Mouse (Mus musculus) thymus, postnatal 10 days (tissue): ENCODE data around the gene Mgat5.

Experiments used
- DNase-seq, 2 experiments: peaks; one replicate each; pipeline ENCODE4 v3.0.0; 2021; ENCODE audit warnings: low spot score in 2 of 2

The Mgat5 gene

GRCm38 (mm10) chr1:127383071-127383470 lies 178.3 kb downstream of the Mgat5 start:
- no peak for DNase-seq

GRCm38 (mm10) chr1:127387226-127387625 lies 182.4 kb downstream of the Mgat5 start:
- DNase-seq, result no peak

- DNase-seq, result no peak
Observed at GRCm38 (mm10) chr1:127387661-127388060, 182.8 kb downstream of the Mgat5 start.

DNA sequence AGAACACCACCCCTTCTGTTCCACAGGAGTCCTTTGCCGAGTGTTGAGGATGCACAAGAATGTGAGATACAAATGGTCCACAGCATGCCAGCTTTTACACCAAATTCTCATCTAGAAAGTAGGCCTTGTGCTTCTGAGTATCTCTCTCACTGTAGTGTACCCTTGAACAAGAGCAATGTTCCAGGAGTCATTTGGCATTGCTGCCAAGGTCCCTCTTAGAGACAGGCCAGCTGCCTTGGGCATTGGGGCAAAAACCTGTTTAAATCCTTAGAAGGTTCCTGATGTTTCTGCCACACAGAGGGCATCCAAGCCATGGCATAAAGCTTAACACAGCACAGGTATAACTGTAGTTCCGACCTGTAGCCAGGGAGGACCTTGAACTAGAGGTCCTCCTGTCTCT lies 189.9 kb downstream of the Mgat5 start:
- no peak for DNase-seq

DNA sequence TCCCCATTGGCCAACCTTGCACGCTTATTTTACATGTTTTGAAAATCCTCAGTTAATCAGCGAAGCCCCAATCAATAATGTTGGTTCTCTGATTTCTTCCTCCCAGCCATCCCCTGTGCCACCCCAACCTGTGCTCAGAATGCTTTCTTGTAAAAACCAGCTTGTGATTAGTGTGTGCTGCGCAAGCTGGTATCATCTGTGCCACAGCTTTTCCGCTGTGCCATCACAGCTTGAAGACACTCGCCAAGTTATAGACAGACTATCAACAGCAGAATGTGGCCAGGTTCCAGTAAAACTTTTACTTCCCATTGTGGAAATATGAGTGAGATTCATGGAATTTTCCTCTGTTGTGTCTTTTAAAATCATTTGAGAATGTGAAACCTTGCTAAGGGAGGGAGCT lies 190.9 kb downstream of the Mgat5 start:
- no peak for DNase-seq

DNA sequence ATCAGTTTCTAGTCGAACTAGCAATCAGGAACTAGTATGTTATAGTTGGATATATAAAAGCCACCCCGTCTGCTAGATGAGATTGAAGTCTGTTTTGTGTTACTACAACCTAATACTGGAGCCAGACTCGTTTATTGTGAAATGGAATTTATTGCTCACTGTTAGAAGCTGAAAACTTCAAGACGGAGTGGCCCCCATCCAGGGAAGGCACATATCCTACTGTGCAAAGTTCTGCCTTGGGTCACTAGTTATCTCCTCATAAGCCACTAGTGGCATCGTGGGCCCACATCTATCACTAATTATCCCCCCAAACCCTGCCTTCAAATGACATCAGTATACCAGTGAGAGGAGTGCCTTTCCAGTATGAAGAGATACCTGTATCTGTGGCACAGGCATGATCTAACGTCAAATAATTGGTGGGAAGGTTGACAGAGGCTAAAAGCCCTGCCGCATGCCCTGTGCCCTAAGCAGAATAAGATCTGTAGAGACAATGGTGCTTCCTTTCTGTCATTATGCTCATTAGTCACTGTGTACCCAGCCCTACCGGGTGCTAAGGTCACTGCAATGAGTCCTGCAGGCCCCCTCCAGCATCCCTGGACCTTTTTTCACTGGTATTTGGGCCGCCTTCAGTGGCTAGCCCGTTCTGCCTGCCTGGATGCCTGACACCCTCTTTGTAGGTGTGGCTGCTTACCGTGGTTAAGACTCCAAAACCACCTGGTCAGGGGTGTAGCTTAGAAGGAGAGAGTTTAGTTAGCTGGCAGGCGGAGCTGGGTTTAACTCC lies 191.9 kb downstream of the Mgat5 start:
- no peak for DNase-seq

DNA sequence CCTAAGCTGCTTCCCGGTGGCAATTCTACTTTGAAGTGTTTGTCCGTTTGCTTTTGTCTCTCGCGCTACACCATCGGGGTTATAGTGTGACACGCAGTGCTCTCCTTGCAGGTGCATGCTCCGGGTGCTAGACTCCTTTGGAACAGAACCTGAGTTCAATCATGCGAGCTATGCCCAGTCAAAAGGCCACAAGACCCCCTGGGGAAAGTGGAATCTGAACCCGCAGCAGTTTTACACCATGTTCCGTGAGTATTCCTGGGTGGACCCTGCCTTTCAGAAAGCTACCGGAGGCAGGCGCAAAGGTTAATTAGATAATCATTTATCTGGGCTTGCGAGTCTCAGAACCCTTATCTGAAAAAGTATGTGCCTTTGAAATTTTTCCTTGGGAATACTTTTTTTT lies 192.6 kb downstream of the Mgat5 start:
- DNase-seq, result no peak

GRCm38 (mm10) chr1:127398186-127398585 lies 193.4 kb downstream of the Mgat5 start:
- no peak for DNase-seq

GRCm38 (mm10) chr1:127400198-127400597 lies 195.4 kb downstream of the Mgat5 start:
- DNase-seq, result no peak

DNA sequence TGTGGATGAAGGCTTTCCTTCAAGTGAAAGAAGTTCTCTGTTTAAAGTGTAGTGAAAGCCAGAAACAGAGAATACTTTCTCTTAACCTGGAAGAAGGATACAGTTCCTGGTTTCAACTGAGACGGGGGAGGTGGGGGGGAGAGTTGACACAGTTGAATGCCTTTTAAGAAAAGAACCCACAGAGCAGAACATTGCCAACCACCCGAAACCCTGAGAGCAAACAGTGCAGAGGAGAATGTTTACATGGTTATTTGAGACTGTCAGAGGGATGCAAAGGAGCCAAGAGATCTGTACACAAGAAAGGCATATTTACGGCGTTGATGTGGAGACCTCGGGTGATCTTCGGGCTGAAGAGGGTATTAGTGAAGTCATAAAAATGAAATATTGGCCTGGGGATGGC lies 195.9 kb downstream of the Mgat5 start:
- no peak for DNase-seq

GRCm38 (mm10) chr1:127404655-127405054 lies 199.8 kb downstream of the Mgat5 start:
- no peak for DNase-seq

GRCm38 (mm10) chr1:127408957-127409423 lies 204.2 kb downstream of the Mgat5 start:
- DNase-seq, result no peak

DNA sequence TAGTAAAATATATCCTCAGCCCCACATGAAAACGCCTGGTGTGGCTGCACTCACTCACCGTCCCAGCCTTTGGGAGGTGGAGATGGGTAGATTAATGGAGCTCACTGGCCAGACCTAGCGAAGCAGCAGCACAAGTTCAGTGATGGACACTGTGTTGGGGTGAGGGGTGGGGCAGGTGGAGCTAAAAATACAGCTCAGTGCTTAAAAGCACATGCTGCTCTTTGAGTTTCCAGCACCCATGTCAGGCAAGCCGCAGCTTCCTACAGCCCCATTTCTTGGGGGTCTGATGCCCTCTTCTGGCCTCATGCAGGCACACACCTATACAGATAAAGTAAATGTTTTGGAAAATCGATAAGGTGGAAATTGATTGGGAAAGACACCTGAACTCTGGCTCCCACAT lies 204.7 kb downstream of the Mgat5 start:
- DNase-seq, result peak; percentile 4 to 35

GRCm38 (mm10) chr1:127414500-127414899 lies 209.7 kb downstream of the Mgat5 start:
- no peak for DNase-seq

DNA sequence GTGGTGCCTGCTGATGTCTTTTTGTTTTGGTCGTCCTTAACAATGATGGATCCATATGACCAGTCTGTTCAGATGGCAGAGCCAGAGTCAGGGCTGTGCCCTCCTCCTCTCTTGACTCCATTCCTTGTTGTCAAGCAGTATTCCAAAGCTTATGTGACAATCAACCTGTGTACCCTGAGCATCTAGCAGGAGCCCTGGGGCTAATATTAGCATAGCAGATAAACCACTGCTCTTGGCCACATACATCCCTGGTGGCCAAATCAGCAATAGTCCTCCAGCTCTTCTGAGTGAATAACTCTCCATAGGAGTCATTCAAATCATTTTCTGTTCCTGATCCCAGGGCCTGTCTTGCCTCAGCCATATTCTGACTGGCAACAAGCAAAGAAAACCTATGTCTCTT lies 211.1 kb downstream of the Mgat5 start:
- no peak for DNase-seq

GRCm38 (mm10) chr1:127416971-127417370 lies 212.2 kb downstream of the Mgat5 start:
- no peak for DNase-seq

GRCm38 (mm10) chr1:127418916-127419575 lies 214.2 kb downstream of the Mgat5 start:
- no peak for DNase-seq

DNA sequence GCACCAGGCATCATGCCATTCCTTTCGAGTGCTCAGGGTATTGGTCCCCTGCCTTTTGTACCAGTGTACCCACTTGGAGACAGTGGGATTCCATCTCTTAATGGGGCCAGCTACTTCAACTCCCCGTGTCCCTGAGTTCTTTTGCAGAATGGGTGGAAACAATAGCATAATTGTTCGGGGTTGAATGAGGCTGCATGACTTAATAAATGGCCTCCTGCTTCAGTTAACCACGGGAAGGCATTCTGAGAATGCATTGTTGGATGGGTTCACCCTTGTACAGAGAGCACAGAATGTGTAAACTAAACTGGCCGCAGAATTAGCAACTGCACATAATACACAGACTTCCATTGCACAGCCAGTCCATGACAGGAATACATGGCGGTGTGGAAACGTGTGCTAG lies 214.8 kb downstream of the Mgat5 start:
- no peak for DNase-seq

DNA sequence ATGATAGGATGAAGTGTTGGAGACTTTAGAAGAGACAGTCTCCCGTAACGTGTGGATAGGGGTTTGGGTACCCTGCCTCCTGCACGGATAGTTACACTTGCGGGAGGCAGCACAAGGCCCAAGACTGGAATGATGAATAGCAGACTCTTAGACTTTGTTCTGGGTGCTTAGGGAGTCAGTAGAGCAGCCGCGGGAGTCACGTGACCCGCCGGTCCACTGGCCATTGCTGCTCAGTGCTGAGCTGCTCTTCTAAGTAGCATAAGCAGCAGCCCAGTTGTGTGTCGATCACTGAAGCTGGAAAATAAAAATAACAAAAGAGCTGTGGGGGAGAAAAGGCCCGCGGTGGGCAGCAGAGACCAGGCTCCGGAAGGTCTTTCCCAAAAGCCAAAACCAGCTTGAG lies 215.6 kb downstream of the Mgat5 start:
- DNase-seq, result no peak

- no peak for DNase-seq
Observed at GRCm38 (mm10) chr1:127420795-127421194, 216.0 kb downstream of the Mgat5 start.

GRCm38 (mm10) chr1:127422565-127422964 lies 217.8 kb downstream of the Mgat5 start:
- no peak for DNase-seq

- DNase-seq, result no peak
Observed at GRCm38 (mm10) chr1:127425021-127425532, 220.3 kb downstream of the Mgat5 start.

GRCm38 (mm10) chr1:127430290-127430689 lies 225.5 kb downstream of the Mgat5 start:
- DNase-seq, result no peak
